8 mouse cellular contexts compared by ENCODE assay signal in the genomic region with DNA sequence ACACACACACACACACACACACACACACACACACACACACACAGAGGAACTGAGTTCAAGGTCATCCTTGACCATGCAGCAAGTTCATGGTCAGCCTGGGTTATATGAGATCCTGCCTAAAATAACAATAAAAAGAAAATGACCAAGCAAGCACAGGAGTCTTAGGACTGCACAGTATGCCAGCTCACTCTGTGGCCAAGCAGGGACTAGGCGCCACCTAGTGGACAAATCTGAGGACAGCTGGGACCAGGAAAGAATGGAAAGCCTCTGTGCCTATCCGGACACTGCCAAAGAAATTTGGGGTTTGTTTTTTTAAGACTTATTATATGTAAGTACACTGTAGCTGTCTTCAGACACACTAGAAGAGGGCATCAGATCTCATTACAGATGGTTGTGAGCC. TPM values are rescaled to one million over a fixed set of nuclear protein-coding genes. Genes with fewer than 3 reads are reported as not detected.
DNase-seq lines count a peak whose midpoint lies in the region; ATAC-seq and TF ChIP-seq lines count a peak whose summit lies in the region.

No protein-coding gene starts in this region.

- H3K27me3 ChIP-seq in intestine, postnatal 0 days (replicated peaks; ENCODE audit: control insufficient read depth, insufficient read depth, low read length) = no peaks in the 10 kb centered on the region
- H3K27me3 ChIP-seq in limb, embryonic 12.5 days = no peaks in the 10 kb centered on the region
- no peaks in the 10 kb centered on the region for H3K27me3 ChIP-seq in midbrain, embryonic 14.5 days (ENCODE audit: control insufficient read depth, insufficient read depth, low read length)
- no peaks in the 10 kb centered on the region for H3K27me3 ChIP-seq in spleen, adult 2 months (ENCODE audit: control insufficient read depth, insufficient read depth, low read length)

- H3K4me1 ChIP-seq in intestine, postnatal 0 days (replicated peaks; ENCODE audit: control insufficient read depth, insufficient read depth, low read length) = peaks cover 7% of the 10 kb centered on the region; the same call in 1 of the 2 replicates
- peaks cover 6% of the 10 kb centered on the region for H3K4me1 ChIP-seq in limb, embryonic 12.5 days (replicated peaks)
- no peaks in the 10 kb centered on the region for H3K4me1 ChIP-seq in midbrain, embryonic 14.5 days (ENCODE audit: control insufficient read depth, insufficient read depth, low read length)
- peaks cover 13% of the 10 kb centered on the region for H3K4me1 ChIP-seq in spleen, adult 2 months (ENCODE audit: control insufficient read depth, insufficient read depth, insufficient read length)

- H3K27ac ChIP-seq in intestine, postnatal 0 days (ENCODE audit: low read depth, low read length) = no peak overlapping the region
- H3K27ac ChIP-seq in limb, embryonic 12.5 days = no peak overlapping the region
- H3K27ac ChIP-seq in midbrain, embryonic 14.5 days (replicated peaks; ENCODE audit: low read depth, low read length) = no peak overlapping the region
- no peak overlapping the region for H3K27ac ChIP-seq in spleen, adult 2 months (ENCODE audit: insufficient read depth, low read length)

- DNase-seq in urinary bladder, postnatal 14 days (ENCODE audit: low spot score) = peak; percentile 78
- DNase-seq in urinary bladder, postnatal 10 days (ENCODE audit: low spot score) = no peak
- peak; percentile 71 for DNase-seq in gastrocnemius, postnatal 10 days
- DNase-seq in midbrain, embryonic 14.5 days = peak; percentile 91
- DNase-seq in spleen, adult 2 months (ENCODE audit: low read depth in 1 of 2, low spot score in 2 of 2) = peak; percentile 43 to 57

- peak; percentile 97 for TF ChIP-seq CTCF in intestine, postnatal 0 days (IDR thresholded peaks at IDR 0.05; ENCODE audit: low read depth)
- peak; percentile 92; the same call in 1 of the 2 replicates for TF ChIP-seq CTCF in spleen, adult 2 months (IDR thresholded peaks at IDR 0.05; ENCODE audit: extremely low read depth, insufficient read depth, insufficient read length, insufficient replicate concordance)

- WGBS in intestine, postnatal 0 days = 13% methylated on average over 2 of the region's 2 CpGs
- 32% methylated on average over 2 of the region's 2 CpGs for WGBS in limb, embryonic 12.5 days
- WGBS in midbrain, embryonic 14.5 days = 16% methylated on average over 2 of the region's 2 CpGs
- WGBS in spleen, adult 2 months = 30% methylated on average over 2 of the region's 2 CpGs

- no peak overlapping the region for H3K4me2 ChIP-seq in intestine, postnatal 0 days (replicated peaks; ENCODE audit: low read depth)
- no peak overlapping the region for H3K4me2 ChIP-seq in limb, embryonic 12.5 days
- no peak overlapping the region for H3K4me2 ChIP-seq in midbrain, embryonic 14.5 days (ENCODE audit: low read length)

- no peak overlapping the region for H3K4me3 ChIP-seq in intestine, postnatal 0 days (ENCODE audit: low read depth, low read length)
- no peak overlapping the region for H3K4me3 ChIP-seq in limb, embryonic 12.5 days (replicated peaks)
- no peak overlapping the region for H3K4me3 ChIP-seq in midbrain, embryonic 14.5 days (replicated peaks; ENCODE audit: low read depth, low read length)
- no peak overlapping the region for H3K4me3 ChIP-seq in spleen, adult 2 months (ENCODE audit: extremely low read depth, insufficient read depth, insufficient read length)

- H3K36me3 ChIP-seq in intestine, postnatal 0 days (ENCODE audit: control insufficient read depth, insufficient read depth) = peaks cover 62% of the 10 kb centered on the region
- H3K36me3 ChIP-seq in limb, embryonic 12.5 days = peaks cover 88% of the 10 kb centered on the region
- H3K36me3 ChIP-seq in midbrain, embryonic 14.5 days (ENCODE audit: control insufficient read depth, insufficient read depth, low read length) = peaks cover 74% of the 10 kb centered on the region
- H3K36me3 ChIP-seq in spleen, adult 2 months (ENCODE audit: control insufficient read depth, insufficient read depth, low read length) = peaks cover 29% of the 10 kb centered on the region

- H3K9me3 ChIP-seq in intestine, postnatal 0 days (ENCODE audit: control insufficient read depth) = 0 out of 2 replicates have a peak, but pooled peaks cover 5% of the 10 kb centered on the region
- H3K9me3 ChIP-seq in limb, embryonic 12.5 days = no peaks in the 10 kb centered on the region
- no peaks in the 10 kb centered on the region for H3K9me3 ChIP-seq in midbrain, embryonic 14.5 days (ENCODE audit: control insufficient read depth, low read length)

- H3K9ac ChIP-seq in intestine, postnatal 0 days (ENCODE audit: low read depth, low read length) = no peak overlapping the region
- no peak overlapping the region for H3K9ac ChIP-seq in limb, embryonic 12.5 days (replicated peaks)
- no peak overlapping the region for H3K9ac ChIP-seq in midbrain, embryonic 14.5 days (replicated peaks; ENCODE audit: low read length)

- peak; percentile 33; the same call in 1 of the 2 replicates for ATAC-seq in common myeloid progenitor, adult 5-6 weeks (replicated peaks; ENCODE audit: low read depth, poor library complexity, severe bottlenecking)
- peak; percentile 50 for ATAC-seq in intestine, postnatal 0 days
- ATAC-seq in limb, embryonic 12.5 days (ENCODE audit: insufficient number of reproducible peaks, insufficient read depth, low FRiP score, low TSS enrichment, low read depth) = peak; percentile 87; the same call in 1 of the 2 replicates
- peak; percentile 58; the same call in 1 of the 2 replicates for ATAC-seq in midbrain, embryonic 14.5 days (ENCODE audit: low FRiP score, low TSS enrichment)

- TF ChIP-seq POLR2A in spleen, adult 2 months (IDR thresholded peaks at IDR 0.05; ENCODE audit: low read depth, low read length) = no peak

RNA-seq across cellular contexts. Expression of a gene that starts 35.2 kb away (rescaled TPM):
- 206 and 227 TPM in 2 replicates for total RNA-seq in common myeloid progenitor, adult 5-6 weeks (2017)
- total RNA-seq in gastrocnemius, postnatal 10 days (2021) = 100 to 1,000 TPM in 1 of 2 experiments, 10 to 100 TPM in 1; 74.6 to 107 TPM
- 113 and 126 TPM in 2 replicates for polyA plus RNA-seq in intestine, postnatal 0 days (2015; fragmentation: Nextera tagmentation; extraction: Ambion mirVana)
- polyA plus RNA-seq in limb, embryonic 12.5 days (2016; fragmentation: Nextera tagmentation; extraction: Ambion mirVana) = 260 and 298 TPM in 2 replicates
- polyA plus RNA-seq in midbrain, embryonic 14.5 days (2014; fragmentation: Nextera tagmentation; extraction: Ambion mirVana) = 160 and 179 TPM in 2 replicates
- 21.1 and 22.2 TPM in 2 replicates for polyA plus RNA-seq in spleen, adult 2 months (2012; rRNA removed)

RNA-seq across cellular contexts. Expression of a gene that starts 45.4 kb away (rescaled TPM):
- total RNA-seq in common myeloid progenitor, adult 5-6 weeks (2017) = 79.0 and 80.4 TPM in 2 replicates
- 10 to 100 TPM; 56.8 to 69.7 TPM for total RNA-seq in gastrocnemius, postnatal 10 days (2021)
- polyA plus RNA-seq in intestine, postnatal 0 days (2015; fragmentation: Nextera tagmentation; extraction: Ambion mirVana) = 66.9 and 67.9 TPM in 2 replicates
- polyA plus RNA-seq in limb, embryonic 12.5 days (2016; fragmentation: Nextera tagmentation; extraction: Ambion mirVana) = 191 and 199 TPM in 2 replicates
- polyA plus RNA-seq in midbrain, embryonic 14.5 days (2014; fragmentation: Nextera tagmentation; extraction: Ambion mirVana) = 34.9 and 61.9 TPM in 2 replicates
- polyA plus RNA-seq in spleen, adult 2 months (2012; rRNA removed) = 34.7 and 40.8 TPM in 2 replicates

Comparison
In these comparisons a context has a peak if more than half of its experiments do, and no peak if none do; other contexts are left out.
1. ATAC-seq: peak in every context shown above with its lines; median percentile 87 in limb, embryonic 12.5 days; 58 in midbrain, embryonic 14.5 days; 50 in intestine, postnatal 0 days; 33 in common myeloid progenitor, adult 5-6 weeks.